Mouse (Mus musculus) left cerebral cortex, adult 2 months (tissue): ENCODE results near the gene Tmem251. TPM values are rescaled to one million over a fixed set of nuclear protein-coding genes. Genes with fewer than 3 reads are reported as not detected.

Source experiments
- DNase-seq, 2 experiments: peaks; one replicate each; pipeline ENCODE4 v3.0.0; 2021 to 2022; ENCODE audit warnings: low spot score in 2 of 2, mixed read lengths in 1 of 2; ENCODE audit errors: extremely low spot score in 1 of 2
- H3K27ac ChIP-seq: fragments of 200-600 bp; 2 replicates; pipeline ENCODE4 v1.8.1; 2022
- H3K4me3 ChIP-seq: fragments of 200-600 bp; 2 replicates; pipeline ENCODE4 v1.8.1; 2022
- CTCF ChIP-seq: fragments of 200-600 bp; IDR thresholded peaks from 2 replicates; pipeline ENCODE4 v1.8.1; 2022; ENCODE audit warnings: antibody characterized with exemption, mild to moderate bottlenecking, moderate library complexity
- intact Hi-C: fragments of 180-260 bp; cut with DNase I; formaldehyde crosslinking; loops from one replicate; pipeline ENCODE4 v1.15.1; 2025
- long read RNA-seq, 2 experiments: library from polyadenylated mRNA; stranded (forward); transcript quantifications; one replicate each; pipeline ENCODE4 v2.0.0; 2021; ENCODE audit warnings: borderline mapping rate in 2 of 2
- total RNA-seq, 2 experiments: library from RNA; stranded (reverse); gene quantifications; 2 replicates each; pipeline ENCODE4 v1.2.3; 2021

The Tmem251 gene
- 1 to 10 TPM; 5.6 to 5.7 TPM for total RNA-seq
- long read RNA-seq, experiment 1, transcript Tmem251-201 (2 exons, 3,367 nt), result major isoform, 8 of 12 reads
- long read RNA-seq, experiment 1, partial matches to known transcripts, result 0 of 12 reads
- long read RNA-seq, experiment 1, other reads (novel, unspliced or antisense), result 4 of 12 reads
- long read RNA-seq, experiment 2, partial matches to known transcripts, result 0 of 9 reads
- long read RNA-seq, experiment 2, other reads (novel, unspliced or antisense), result 6 of 9 reads

DNA sequence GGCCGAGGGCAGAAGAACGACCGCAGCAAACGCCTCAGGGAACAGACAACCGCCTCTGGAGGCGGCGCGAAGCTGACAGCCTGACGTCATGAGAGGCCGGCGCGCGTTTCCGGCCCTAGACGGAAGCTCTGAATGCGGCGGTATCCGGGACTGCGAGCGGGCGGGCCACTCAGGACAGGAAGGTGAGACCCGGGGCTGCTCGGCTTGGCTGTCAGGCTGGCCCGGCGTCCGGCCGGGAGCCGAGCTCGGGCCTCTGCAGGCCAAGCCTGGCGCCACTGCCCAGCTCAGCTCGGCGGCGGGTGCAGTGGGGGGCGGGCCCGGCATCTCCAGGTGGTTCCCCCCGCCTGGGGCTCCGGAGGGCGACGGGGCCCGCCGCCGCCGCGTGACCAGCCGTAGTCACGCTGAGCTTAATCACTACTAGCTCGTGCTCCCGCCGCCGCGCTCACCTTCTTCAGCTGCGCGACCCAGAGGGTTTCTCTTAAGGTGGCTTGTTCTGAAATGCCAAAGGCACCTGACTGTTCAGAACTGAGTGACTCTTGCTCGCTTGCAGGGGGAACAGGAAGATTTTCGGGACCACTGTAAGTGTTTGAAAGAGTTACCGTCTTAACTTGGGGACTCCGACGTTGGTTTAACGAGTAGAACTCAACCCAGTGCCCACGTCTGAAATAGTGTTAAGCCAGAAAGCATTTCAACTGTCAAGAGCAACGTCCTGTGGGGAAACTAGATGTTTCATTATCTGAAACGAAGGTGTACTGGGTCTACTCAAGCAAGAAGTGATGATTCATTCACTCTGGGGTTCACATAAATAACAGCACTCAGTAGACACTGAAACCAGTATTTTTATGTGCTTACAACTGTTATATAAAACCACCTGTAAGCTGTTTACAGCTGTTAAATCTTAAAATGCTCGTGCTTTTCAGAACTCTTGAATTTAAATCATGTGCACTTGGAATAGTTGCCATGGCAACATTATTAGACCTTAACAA lies at the start of gene Tmem251, which contains the start of gene Moap1:
Gene Tmem251, plus strand, starts transcription at position 174 of the 986 bp plus-strand sequence.
Gene Moap1, minus strand, starts transcription at position 73 of the 986 bp plus-strand sequence.
- intact Hi-C loops, result no loop called here
- H3K27ac ChIP-seq, result peak within 1 kb of the TSS; percentile 88
- peak; percentile 89 to 90 for DNase-seq
- peak; percentile 16; the same call in 1 of the 2 replicates for TF ChIP-seq CTCF
- peak within 1 kb of the TSS; percentile 62 for H3K4me3 ChIP-seq

DNA sequence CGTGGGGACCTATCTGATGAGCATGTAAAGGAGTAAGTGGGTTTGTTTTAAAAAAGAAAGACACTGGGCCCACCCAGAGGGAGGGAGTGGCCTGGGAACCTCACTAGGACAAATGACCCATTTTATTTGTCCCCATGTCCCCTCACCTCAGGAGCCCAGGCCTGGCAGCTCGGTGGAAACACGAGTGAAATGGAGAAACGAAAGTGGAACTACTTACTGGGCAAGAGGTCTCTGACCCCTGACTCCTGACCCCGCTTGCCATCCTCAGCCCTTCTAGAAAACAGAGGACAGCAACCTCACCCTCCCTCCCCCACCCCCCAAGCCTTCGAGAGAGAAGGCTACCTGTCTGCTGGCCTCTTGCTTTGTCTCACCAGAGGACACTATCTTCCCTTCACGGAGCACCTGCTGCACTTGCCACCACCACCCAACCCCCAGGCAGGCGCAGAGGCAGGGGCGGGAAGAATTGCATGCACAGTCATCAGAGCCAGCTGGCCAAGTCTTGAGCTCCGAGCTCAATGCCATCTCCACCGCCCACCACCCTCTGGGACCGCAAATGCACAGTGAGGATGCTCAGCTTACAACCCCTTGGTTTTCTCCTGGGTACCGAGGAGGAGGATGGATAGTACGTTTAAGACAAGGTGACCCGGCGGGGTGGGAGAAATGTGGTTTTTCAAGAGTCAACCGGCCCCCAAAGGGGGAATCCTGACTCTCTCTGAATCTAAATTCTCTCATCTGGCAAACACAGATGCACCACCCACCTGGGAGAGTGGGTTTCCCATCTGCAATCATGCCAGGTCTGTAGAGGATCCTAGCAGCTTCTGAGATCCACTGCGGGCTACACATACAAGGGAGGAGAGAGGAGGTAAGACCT lies 48.0 kb upstream of the Tmem251 start:
- intact Hi-C loops, result loop anchor here (1.0 kb wide), 1 partner anchor 42 kb away; no protein-coding TSS in a partner anchor
- TF ChIP-seq CTCF, result no peak
- H3K27ac ChIP-seq, result peak overlapping the region; percentile 64
- no peak overlapping the region for H3K4me3 ChIP-seq
- peak; percentile 76 to 83 for DNase-seq

DNA sequence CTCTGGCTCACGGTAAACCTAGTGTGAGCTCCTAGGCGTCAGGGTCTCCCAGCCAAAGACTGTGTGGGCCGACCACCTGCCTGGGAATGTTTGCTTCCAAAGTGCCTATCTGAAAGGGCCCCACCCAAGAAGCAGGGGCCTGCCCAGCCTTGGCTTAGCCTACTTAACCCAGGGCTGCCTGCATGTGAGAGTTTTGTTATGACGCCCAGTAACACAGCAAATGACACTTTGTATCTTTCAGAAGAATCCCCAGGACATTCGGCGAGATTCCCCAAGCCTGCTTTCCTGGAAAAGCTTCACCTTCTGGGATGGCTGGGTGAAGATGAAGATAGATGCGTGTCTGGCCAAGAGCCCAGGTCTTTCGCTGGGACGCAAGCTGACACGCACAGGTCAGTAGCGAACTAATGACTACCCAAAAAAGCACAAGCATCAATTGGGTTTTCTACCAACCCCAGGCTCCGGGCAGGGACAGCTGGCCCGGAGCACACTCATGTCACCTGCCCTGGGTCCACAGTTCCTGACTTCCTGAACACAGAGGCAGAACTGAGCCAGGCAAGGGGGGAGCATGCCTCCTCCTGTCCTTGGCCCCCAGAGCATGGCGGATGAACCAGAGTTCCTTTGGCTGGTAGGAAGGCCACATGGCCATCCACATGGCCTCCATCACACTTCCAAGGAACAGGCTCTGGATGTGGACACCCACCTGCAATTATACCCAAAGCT lies 46.8 kb upstream of the Tmem251 start:
- no peak overlapping the region for H3K4me3 ChIP-seq
- peak overlapping the region; percentile 64 for H3K27ac ChIP-seq
- no peak for TF ChIP-seq CTCF
- DNase-seq, result no peak
- intact Hi-C loops, result loop anchor here (1.0 kb wide), 1 partner anchor 43 kb away; no protein-coding TSS in a partner anchor

DNA sequence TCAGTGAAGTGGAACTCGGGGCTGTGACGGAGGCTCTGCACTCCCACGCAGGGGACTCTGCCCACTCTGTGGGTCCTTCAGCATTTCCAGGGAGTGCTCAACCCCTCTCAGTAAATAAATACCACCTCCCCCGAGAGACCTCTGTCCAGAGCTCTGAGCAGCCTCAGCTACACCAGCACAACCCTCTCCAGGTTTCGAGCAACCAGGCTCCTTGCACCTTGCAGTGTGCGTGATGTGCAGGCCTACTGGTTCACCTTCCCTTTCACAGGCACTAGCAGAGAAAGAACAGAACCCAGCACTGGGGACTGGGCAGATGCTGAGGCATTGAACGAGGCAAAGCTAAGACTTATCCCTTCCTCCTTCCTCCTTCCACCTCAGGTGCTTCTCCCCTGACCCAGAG lies 46.2 kb upstream of the Tmem251 start:
- no peak for DNase-seq
- no peak overlapping the region for H3K4me3 ChIP-seq
- intact Hi-C loops, result no loop called here
- H3K27ac ChIP-seq, result no peak overlapping the region
- no peak for TF ChIP-seq CTCF

DNA sequence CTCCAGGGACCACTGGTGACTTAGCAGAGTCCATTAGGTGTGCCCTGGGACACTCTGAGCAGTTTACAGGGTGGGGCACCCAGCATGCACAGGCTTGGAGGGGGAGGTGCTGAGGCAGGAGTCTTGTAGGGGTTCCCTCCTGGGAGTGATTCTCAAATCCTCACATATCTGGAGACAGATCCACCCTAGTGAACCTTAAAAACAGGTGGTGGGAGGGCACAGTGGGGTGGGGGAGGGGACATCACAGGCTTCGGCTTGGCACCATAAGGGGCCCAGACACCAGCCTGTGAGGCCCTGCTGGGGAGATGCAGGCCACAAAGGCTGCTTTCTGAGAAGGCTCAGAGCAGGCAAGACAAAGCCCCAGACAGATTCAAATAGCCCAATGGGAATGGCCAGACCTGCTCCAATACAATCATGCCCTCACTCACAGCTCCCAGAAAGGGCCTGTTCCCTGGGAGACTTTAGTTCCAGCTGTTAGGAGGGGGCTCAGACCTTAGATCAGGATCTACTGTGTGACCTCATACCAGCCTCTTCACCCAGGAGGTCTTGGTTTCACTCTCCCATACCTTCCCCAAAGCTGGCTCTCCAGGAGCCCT lies 45.4 kb upstream of the Tmem251 start:
- Histone ChIP-seq H3K27ac (no peak overlapping the region), H3K4me3 (no peak overlapping the region)
- intact Hi-C loops, result no loop called here
- no peak for DNase-seq
- no peak for TF ChIP-seq CTCF

DNA sequence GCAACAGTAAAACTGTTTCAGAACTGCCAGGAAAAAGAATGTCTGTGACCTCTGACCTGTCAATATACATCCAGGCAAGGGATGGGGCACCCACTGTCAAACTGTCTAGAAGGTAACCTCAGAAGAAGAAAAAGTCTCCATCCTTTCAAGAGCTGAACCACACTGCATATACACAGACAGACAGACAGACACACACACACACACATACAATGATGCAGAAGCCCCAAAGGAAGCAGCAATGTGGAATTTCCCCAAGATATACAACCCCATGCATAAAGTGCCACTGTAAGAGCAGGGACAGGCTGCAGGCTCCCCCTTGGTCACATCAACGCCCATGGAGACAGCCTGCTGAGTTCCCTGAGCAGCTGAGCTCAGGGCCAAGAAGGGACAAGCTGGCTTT lies 44.4 kb upstream of the Tmem251 start:
- no peak for TF ChIP-seq CTCF
- Histone ChIP-seq H3K4me3 (no peak overlapping the region), H3K27ac (no peak overlapping the region)
- DNase-seq, result no peak
- intact Hi-C loops, result no loop called here

DNA sequence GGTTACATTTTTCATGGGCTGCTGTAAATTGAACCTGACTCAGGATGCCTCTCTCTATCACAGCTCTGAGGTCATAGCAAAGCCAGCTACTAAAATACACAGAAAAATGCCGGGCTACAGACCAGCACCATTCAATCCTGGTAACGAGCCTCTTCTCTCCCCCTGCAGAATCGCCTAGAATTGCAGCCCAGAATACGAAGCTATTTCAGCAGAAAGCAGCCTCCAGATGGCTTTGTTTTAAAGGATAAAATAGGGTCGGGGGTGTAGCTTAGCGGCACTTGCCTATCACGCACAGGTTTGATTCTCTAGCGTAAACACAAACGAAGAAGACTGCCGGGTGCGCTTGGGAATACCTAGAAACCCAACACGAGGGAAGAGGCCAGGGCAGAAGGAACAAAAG lies 43.1 kb upstream of the Tmem251 start:
- no peak; the same call in 1 of the 2 replicates for TF ChIP-seq CTCF
- no peak for DNase-seq
- Histone ChIP-seq H3K27ac (peak overlapping the region; percentile 29; the same call in 1 of the 2 replicates), H3K4me3 (no peak overlapping the region)
- intact Hi-C loops, result loop anchor here (5.0 kb wide), 1 partner anchor 173 kb away; no protein-coding TSS in a partner anchor

DNA sequence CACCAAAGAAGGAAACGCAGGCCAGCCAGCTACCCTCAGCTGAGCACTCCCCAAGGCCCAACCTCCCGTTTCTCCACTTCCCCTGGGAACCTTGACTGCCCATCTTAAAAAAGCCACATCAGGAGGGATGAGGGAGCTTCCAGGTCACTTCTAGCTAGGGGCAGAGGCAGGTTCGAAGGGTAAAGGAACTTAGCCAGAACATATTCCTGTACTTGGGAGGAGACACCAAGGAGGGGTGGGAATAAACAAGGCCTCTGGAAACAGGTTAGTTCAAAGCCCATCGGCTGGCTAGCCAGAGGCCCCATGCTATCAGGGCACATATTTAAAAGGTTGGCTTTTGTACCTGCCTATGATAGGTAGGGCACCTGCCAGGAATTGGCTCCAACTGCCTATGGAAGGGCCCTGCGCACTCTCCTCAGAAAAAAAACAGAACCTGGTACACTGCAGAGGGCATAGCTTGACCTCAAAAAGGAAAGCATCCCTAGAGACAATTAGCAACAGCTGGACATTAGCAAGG lies 41.8 kb upstream of the Tmem251 start:
- TF ChIP-seq CTCF, result no peak
- no peak for DNase-seq
- H3K4me3 ChIP-seq, result no peak overlapping the region
- intact Hi-C loops, result loop anchor here (2.0 to 5.0 kb wide), 2 partner anchors 49 to 174 kb away; no protein-coding TSS in a partner anchor
- H3K27ac ChIP-seq, result no peak overlapping the region

DNA sequence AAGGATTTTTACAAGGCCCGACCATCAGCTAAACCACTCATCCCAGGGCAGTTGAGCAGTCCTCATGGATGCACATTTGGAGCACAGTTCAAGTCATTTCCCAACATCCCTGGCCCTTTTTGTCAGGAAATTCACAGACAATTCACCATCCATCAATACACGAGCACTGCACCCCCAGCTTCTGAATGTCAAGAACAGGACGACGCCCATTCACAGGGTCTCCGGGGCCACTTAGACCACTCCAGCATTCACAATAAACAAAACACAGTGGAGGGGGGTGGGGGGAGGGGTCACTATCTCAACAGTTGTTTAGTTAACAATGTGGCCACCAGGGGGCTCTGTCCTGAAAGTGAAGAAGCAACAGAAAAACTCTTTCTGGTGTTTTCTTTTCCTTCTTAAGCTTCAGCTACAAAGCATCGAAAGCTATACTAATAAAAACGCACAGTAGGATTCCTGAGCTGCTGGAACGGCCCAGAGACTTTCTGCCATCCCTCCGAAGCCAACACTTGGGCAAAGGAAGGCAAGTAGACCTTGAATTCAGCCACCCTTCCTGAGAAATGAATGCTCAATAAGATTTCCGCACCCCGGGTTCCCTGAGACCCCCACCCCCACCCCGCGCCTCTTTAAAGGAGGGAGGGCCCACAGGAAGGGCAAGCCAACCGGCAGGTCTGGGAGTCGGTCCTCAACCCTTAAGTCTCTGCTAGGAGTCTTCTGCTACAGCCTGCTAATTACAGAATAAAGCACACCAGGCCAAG lies 41.0 kb upstream of the Tmem251 start:
- TF ChIP-seq CTCF, result peak; percentile 82
- intact Hi-C loops, result loop anchor here (2.0 to 5.0 kb wide), 2 partner anchors 50 to 175 kb away; no protein-coding TSS in a partner anchor
- H3K4me3 ChIP-seq, result peak overlapping the region; percentile 80
- peak; percentile 70 to 78 for DNase-seq
- H3K27ac ChIP-seq, result peak overlapping the region; percentile 88
